Mouse (Mus musculus): Measurements from ENCODE around the gene Htra1. TPM values are rescaled to one million over a fixed set of nuclear protein-coding genes. Genes with fewer than 3 reads are reported as not detected.
A peak's percentile ranks its signal among the peaks of the same experiment; 100 is the strongest.

Htra1 gene
- polyA plus RNA-seq, 1 experiment from 2014 or later = 3.3 TPM

DNA sequence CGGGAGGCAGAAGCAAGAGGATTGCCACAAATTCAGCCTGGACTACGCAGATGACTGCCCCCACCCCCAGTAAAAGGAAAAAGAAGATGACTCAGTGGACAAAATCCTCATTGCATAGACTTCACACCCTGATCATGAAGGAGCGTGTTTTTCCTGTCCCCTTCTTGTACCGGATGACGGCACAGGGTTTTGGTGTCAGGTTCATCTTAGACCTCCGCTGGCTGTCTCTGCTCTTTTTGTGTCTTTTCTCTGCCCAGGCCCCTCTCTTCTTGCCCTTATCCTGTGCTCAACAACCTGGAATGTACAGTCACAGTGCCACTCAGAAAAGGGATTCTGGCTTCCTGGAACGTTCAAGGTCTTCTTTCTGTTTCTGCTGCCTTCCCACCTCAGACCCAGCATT lies 14.6 kb downstream of the Htra1 start:
- 82% methylated on average over 7 of the region's 7 CpGs for WGBS

DNA sequence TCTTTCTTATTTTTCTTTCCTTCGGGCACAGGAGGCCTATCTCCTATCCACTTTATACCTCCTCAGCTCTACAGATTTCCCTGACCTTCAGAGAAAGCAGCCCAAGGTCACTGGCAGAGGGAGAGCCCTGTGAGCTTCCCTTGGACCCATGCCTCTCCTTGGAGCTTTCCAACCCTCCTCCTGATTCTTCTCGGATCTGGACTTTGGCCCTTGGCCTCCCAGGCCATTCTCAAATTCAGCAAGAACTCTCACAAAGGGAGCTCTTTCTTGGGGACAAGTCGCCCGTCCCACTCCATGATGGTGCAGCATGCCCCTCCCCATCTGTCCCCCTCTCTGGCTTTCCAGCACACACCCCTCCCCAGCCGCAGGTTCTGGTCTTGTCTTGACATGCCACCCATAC lies 15.1 kb downstream of the Htra1 start:
- H3K27ac ChIP-seq (ENCODE audit: low read depth, low read length) = no peak overlapping the region
- DNase-seq (ENCODE audit: low spot score) (no peak), ATAC-seq (replicated peaks; ENCODE audit: low FRiP score) (no peak)
- no peak overlapping the region for H3K4me2 ChIP-seq
- WGBS = 81% methylated on average over 5 of the region's 5 CpGs
- H3K27me3 ChIP-seq (replicated peaks; ENCODE audit: control insufficient read depth, insufficient read depth, low read length) = no peaks in the 10 kb centered on the region; the same call in 1 of the 2 replicates
- no peaks in the 10 kb centered on the region for H3K36me3 ChIP-seq (ENCODE audit: control insufficient read depth, insufficient read depth, low read length)
- H3K4me3 ChIP-seq (ENCODE audit: low read depth, low read length) = no peak overlapping the region
- no peaks in the 10 kb centered on the region for H3K9me3 ChIP-seq (ENCODE audit: control insufficient read depth, low read length)
- no peak overlapping the region for H3K9ac ChIP-seq (ENCODE audit: low read depth, low read length)
- peaks cover 7% of the 10 kb centered on the region for H3K4me1 ChIP-seq (replicated peaks; ENCODE audit: control insufficient read depth, insufficient read depth, low read length)

More for the DNA sequence above, 14.6 kb downstream of the Htra1 start:
- Histone ChIP-seq H3K9me3 (ENCODE audit: control insufficient read depth, low read length) (no peaks in the 10 kb centered on the region), H3K27me3 (replicated peaks; ENCODE audit: control insufficient read depth, insufficient read depth, low read length) (no peaks in the 10 kb centered on the region; the same call in 1 of the 2 replicates), H3K4me1 (replicated peaks; ENCODE audit: control insufficient read depth, insufficient read depth, low read length) (peaks cover 7% of the 10 kb centered on the region), H3K4me2 (no peak overlapping the region), H3K36me3 (ENCODE audit: control insufficient read depth, insufficient read depth, low read length) (no peaks in the 10 kb centered on the region), H3K27ac (ENCODE audit: low read depth, low read length) (no peak overlapping the region), H3K9ac (ENCODE audit: low read depth, low read length) (no peak overlapping the region), H3K4me3 (ENCODE audit: low read depth, low read length) (no peak overlapping the region)
- no peak for ATAC-seq (replicated peaks; ENCODE audit: low FRiP score)
- no peak for DNase-seq (ENCODE audit: low spot score)

GRCm38 (mm10) chr7:130953376-130953775 lies 17.5 kb downstream of the Htra1 start:
- Histone ChIP-seq H3K27me3 (replicated peaks; ENCODE audit: control insufficient read depth, insufficient read depth, low read length) (no peaks in the 10 kb centered on the region), H3K9me3 (ENCODE audit: control insufficient read depth, low read length) (no peaks in the 10 kb centered on the region), H3K4me3 (ENCODE audit: low read depth, low read length) (no peak overlapping the region), H3K4me1 (replicated peaks; ENCODE audit: control insufficient read depth, insufficient read depth, low read length) (peaks cover 7% of the 10 kb centered on the region), H3K4me2 (no peak overlapping the region), H3K36me3 (ENCODE audit: control insufficient read depth, insufficient read depth, low read length) (no peaks in the 10 kb centered on the region), H3K9ac (ENCODE audit: low read depth, low read length) (no peak overlapping the region), H3K27ac (ENCODE audit: low read depth, low read length) (no peak overlapping the region)
- WGBS = 84% methylated on average over 10 of the region's 10 CpGs
- DNase-seq (ENCODE audit: low spot score) (no peak), ATAC-seq (replicated peaks; ENCODE audit: low FRiP score) (no peak)

DNA sequence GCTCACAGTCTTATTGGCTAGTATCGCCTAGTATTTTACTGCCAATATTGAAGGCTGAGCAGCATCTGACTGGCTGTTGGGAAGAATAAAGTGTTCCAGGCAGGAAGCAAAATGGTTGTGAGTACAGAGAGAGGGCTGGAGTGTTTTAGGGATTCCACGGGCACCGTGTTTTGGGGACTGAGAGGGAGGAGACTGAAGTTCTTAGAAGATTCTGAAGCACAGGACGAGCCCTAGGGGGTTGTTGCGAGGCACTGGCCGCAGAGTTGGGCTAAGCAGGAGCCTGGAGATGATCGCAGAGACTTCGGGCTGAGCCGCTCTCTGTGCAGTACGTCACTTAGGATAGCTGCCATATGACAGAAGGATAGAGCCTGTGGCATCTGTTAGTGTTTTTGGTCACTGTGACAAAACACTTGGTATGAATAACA lies 18.3 kb downstream of the Htra1 start:
- no peak overlapping the region for H3K4me2 ChIP-seq
- H3K4me1 ChIP-seq (replicated peaks; ENCODE audit: control insufficient read depth, insufficient read depth, low read length) = peaks cover 2% of the 10 kb centered on the region; the same call in 1 of the 2 replicates
- no peak overlapping the region for H3K4me3 ChIP-seq (ENCODE audit: low read depth, low read length)
- no peaks in the 10 kb centered on the region for H3K9me3 ChIP-seq (ENCODE audit: control insufficient read depth, low read length)
- no peaks in the 10 kb centered on the region for H3K36me3 ChIP-seq (ENCODE audit: control insufficient read depth, insufficient read depth, low read length)
- DNase-seq (ENCODE audit: low spot score) (no peak), ATAC-seq (replicated peaks; ENCODE audit: low FRiP score) (no peak)
- no peaks in the 10 kb centered on the region for H3K27me3 ChIP-seq (replicated peaks; ENCODE audit: control insufficient read depth, insufficient read depth, low read length)
- H3K9ac ChIP-seq (ENCODE audit: low read depth, low read length) = no peak overlapping the region
- WGBS = 86% methylated on average over 10 of the region's 10 CpGs
- H3K27ac ChIP-seq (ENCODE audit: low read depth, low read length) = no peak overlapping the region

DNA sequence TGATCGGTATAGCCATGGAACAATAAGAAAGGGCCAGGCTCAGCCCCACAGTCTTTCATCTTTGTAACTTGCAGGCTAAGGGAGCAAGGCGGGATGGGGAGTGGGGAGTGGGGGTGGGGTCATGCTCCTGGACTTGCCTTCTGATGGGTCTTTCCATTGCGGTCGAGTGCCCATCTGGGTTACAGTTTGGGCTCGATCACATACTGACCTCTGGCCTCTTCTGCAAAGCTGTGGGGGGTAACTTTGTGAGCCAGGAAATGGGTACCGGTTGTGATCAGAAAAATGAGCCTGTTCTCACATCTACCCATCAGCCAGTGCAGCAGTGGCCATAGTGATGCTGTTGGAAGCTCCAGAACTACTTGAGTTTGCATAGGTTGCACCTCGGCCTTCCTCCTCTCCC lies 22.6 kb downstream of the Htra1 start:
- 73% methylated on average over 7 of the region's 7 CpGs for WGBS
- no peak overlapping the region for H3K4me2 ChIP-seq

GRCm38 (mm10) chr7:130959868-130960267 lies 24.0 kb downstream of the Htra1 start:
- H3K36me3 ChIP-seq (ENCODE audit: control insufficient read depth, insufficient read depth, low read length) = no peaks in the 10 kb centered on the region
- no peaks in the 10 kb centered on the region for H3K27me3 ChIP-seq (replicated peaks; ENCODE audit: control insufficient read depth, insufficient read depth, low read length)
- WGBS = 24% methylated on average over 7 of the region's 7 CpGs
- H3K4me1 ChIP-seq (replicated peaks; ENCODE audit: control insufficient read depth, insufficient read depth, low read length) = no peaks in the 10 kb centered on the region
- no peak for ATAC-seq (replicated peaks; ENCODE audit: low FRiP score)
- DNase-seq (ENCODE audit: low spot score) = no peak
- H3K4me2 ChIP-seq = no peak overlapping the region
- H3K27ac ChIP-seq (ENCODE audit: low read depth, low read length) = no peak overlapping the region
- H3K9ac ChIP-seq (ENCODE audit: low read depth, low read length) = no peak overlapping the region
- H3K9me3 ChIP-seq (ENCODE audit: control insufficient read depth, low read length) = no peaks in the 10 kb centered on the region
- H3K4me3 ChIP-seq (ENCODE audit: low read depth, low read length) = no peak overlapping the region

More for the DNA sequence above, 22.6 kb downstream of the Htra1 start:
- Histone ChIP-seq H3K27ac (ENCODE audit: low read depth, low read length) (no peak overlapping the region), H3K4me3 (ENCODE audit: low read depth, low read length) (no peak overlapping the region), H3K9me3 (ENCODE audit: control insufficient read depth, low read length) (no peaks in the 10 kb centered on the region), H3K36me3 (ENCODE audit: control insufficient read depth, insufficient read depth, low read length) (no peaks in the 10 kb centered on the region), H3K4me1 (replicated peaks; ENCODE audit: control insufficient read depth, insufficient read depth, low read length) (no peaks in the 10 kb centered on the region), H3K9ac (ENCODE audit: low read depth, low read length) (no peak overlapping the region), H3K27me3 (replicated peaks; ENCODE audit: control insufficient read depth, insufficient read depth, low read length) (no peaks in the 10 kb centered on the region)
- ATAC-seq (replicated peaks; ENCODE audit: low FRiP score) (no peak), DNase-seq (ENCODE audit: low spot score) (no peak)

- H3K4me2 ChIP-seq = no peak overlapping the region
- no peaks in the 10 kb centered on the region for H3K36me3 ChIP-seq (ENCODE audit: control insufficient read depth, insufficient read depth, low read length)
- ATAC-seq (replicated peaks; ENCODE audit: low FRiP score) (no peak), DNase-seq (ENCODE audit: low spot score) (no peak)
- no peak overlapping the region for H3K27ac ChIP-seq (ENCODE audit: low read depth, low read length)
- no peaks in the 10 kb centered on the region for H3K27me3 ChIP-seq (replicated peaks; ENCODE audit: control insufficient read depth, insufficient read depth, low read length)
- H3K4me1 ChIP-seq (replicated peaks; ENCODE audit: control insufficient read depth, insufficient read depth, low read length) = no peaks in the 10 kb centered on the region
- H3K9ac ChIP-seq (ENCODE audit: low read depth, low read length) = no peak overlapping the region
- no peak overlapping the region for H3K4me3 ChIP-seq (ENCODE audit: low read depth, low read length)
- WGBS = 85% methylated on average over 6 of the region's 6 CpGs
- H3K9me3 ChIP-seq (ENCODE audit: control insufficient read depth, low read length) = no peaks in the 10 kb centered on the region
Observed at GRCm38 (mm10) chr7:130961429-130961828, 25.5 kb downstream of the Htra1 start.

GRCm38 (mm10) chr7:130964686-130965085 lies 28.8 kb downstream of the Htra1 start:
- Histone ChIP-seq H3K4me3 (ENCODE audit: low read depth, low read length) (no peak overlapping the region), H3K4me2 (no peak overlapping the region), H3K36me3 (ENCODE audit: control insufficient read depth, insufficient read depth, low read length) (no peaks in the 10 kb centered on the region), H3K4me1 (replicated peaks; ENCODE audit: control insufficient read depth, insufficient read depth, low read length) (no peaks in the 10 kb centered on the region), H3K27ac (ENCODE audit: low read depth, low read length) (no peak overlapping the region), H3K9ac (ENCODE audit: low read depth, low read length) (no peak overlapping the region), H3K27me3 (replicated peaks; ENCODE audit: control insufficient read depth, insufficient read depth, low read length) (no peaks in the 10 kb centered on the region), H3K9me3 (ENCODE audit: control insufficient read depth, low read length) (no peaks in the 10 kb centered on the region)
- 58% methylated on average over 5 of the region's 5 CpGs for WGBS
- ATAC-seq (replicated peaks; ENCODE audit: low FRiP score) = peak; percentile 56; the same call in 1 of the 2 replicates
- no peak for DNase-seq (ENCODE audit: low spot score)

DNA sequence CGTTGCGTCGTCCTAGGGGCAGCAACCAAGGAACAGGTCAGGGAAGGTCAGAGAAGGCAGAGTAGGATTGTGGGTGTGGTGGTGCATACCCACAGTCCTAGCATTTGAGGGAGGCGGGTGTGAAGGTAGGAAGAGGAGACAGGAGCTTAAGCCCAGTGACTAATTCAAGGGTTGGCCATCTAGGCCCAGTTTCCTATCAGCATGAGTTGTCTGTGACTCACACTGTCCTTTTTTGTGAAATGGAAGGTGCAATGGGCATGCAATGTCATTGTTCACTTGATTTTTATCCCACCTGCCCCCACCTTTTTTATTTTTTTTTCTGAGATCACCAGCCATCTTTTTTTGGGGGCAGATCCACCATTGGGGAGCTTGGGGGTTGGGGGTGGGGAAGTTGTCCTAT lies 29.5 kb downstream of the Htra1 start:
- ATAC-seq (replicated peaks; ENCODE audit: low FRiP score) (no peak), DNase-seq (ENCODE audit: low spot score) (no peak)
- no peak overlapping the region for H3K4me2 ChIP-seq
- no peaks in the 10 kb centered on the region for H3K36me3 ChIP-seq (ENCODE audit: control insufficient read depth, insufficient read depth, low read length)
- no peaks in the 10 kb centered on the region for H3K27me3 ChIP-seq (replicated peaks; ENCODE audit: control insufficient read depth, insufficient read depth, low read length)
- WGBS = 85% methylated on average over 4 of the region's 4 CpGs
- no peak overlapping the region for H3K27ac ChIP-seq (ENCODE audit: low read depth, low read length)
- H3K4me3 ChIP-seq (ENCODE audit: low read depth, low read length) = no peak overlapping the region
- no peaks in the 10 kb centered on the region for H3K9me3 ChIP-seq (ENCODE audit: control insufficient read depth, low read length)
- H3K9ac ChIP-seq (ENCODE audit: low read depth, low read length) = no peak overlapping the region
- no peaks in the 10 kb centered on the region for H3K4me1 ChIP-seq (replicated peaks; ENCODE audit: control insufficient read depth, insufficient read depth, low read length)

Data from liver, embryonic 11.5 days (tissue).